Mouse (Mus musculus) heart, adult 11 months (tissue): Measurements from ENCODE around the gene Axin1.
"Not testable (repeated sequence)": the region's sequence is repeated elsewhere in the genome, so short reads cannot be mapped to it uniquely, and the experiment has no call there.

ENCODE experiments used
- DNase-seq: peaks from one replicate; pipeline ENCODE4 v3.0.0; 2022

Axin1 gene

GRCm38 (mm10) chr17:26138239-26138836 lies at the start of gene Axin1:
Gene Axin1 (plus strand): TSS chr17:26138688.
- DNase-seq = peak; percentile 100

GRCm38 (mm10) chr17:26089905-26090632 lies 48.4 kb upstream of the Axin1 start, which contains the start of gene Decr2:
Gene Decr2 (minus strand): TSS chr17:26090337.
- DNase-seq = peak; percentile 99

- no peak for DNase-seq
Observed at GRCm38 (mm10) chr17:26094531-26095110, 43.9 kb upstream of the Axin1 start.

GRCm38 (mm10) chr17:26095121-26095740 lies 43.3 kb upstream of the Axin1 start, which contains the start of gene Nme4:
Gene Nme4 (minus strand): TSS chr17:26095602.
- peak; percentile 94 for DNase-seq

GRCm38 (mm10) chr17:26098461-26098860 lies 40.0 kb upstream of the Axin1 start:
- DNase-seq = peak; percentile 87

GRCm38 (mm10) chr17:26099316-26099715 lies 39.2 kb upstream of the Axin1 start:
- DNase-seq = peak; percentile 89

- peak; percentile 87 for DNase-seq
Observed at GRCm38 (mm10) chr17:26100166-26100565, 38.3 kb upstream of the Axin1 start.

- peak; percentile 96 for DNase-seq
Observed at GRCm38 (mm10) chr17:26101478-26101877, 37.0 kb upstream of the Axin1 start.

- no peak for DNase-seq
Observed at GRCm38 (mm10) chr17:26105619-26106018, 32.9 kb upstream of the Axin1 start.

- no peak for DNase-seq
Observed at GRCm38 (mm10) chr17:26110156-26110555, 28.3 kb upstream of the Axin1 start.

- no peak for DNase-seq
Observed at GRCm38 (mm10) chr17:26111024-26111423, 27.5 kb upstream of the Axin1 start.

- peak; percentile 75 for DNase-seq
Observed at GRCm38 (mm10) chr17:26111722-26112121, 26.8 kb upstream of the Axin1 start.

GRCm38 (mm10) chr17:26112751-26113150 lies 25.7 kb upstream of the Axin1 start:
- DNase-seq = no peak

GRCm38 (mm10) chr17:26113181-26113948 lies 25.1 kb upstream of the Axin1 start, which contains the start of gene Tmem8:
Gene Tmem8 (plus strand): TSS chr17:26113299.
- DNase-seq = peak; percentile 97

- DNase-seq = no peak
Observed at GRCm38 (mm10) chr17:26114061-26114460, 24.4 kb upstream of the Axin1 start.

GRCm38 (mm10) chr17:26114461-26114860 lies 24.0 kb upstream of the Axin1 start:
- not testable (repeated sequence) for DNase-seq

GRCm38 (mm10) chr17:26115205-26115898 lies 23.1 kb upstream of the Axin1 start:
- DNase-seq = peak; percentile 68

GRCm38 (mm10) chr17:26115956-26116487 lies 22.5 kb upstream of the Axin1 start:
- DNase-seq = no peak

GRCm38 (mm10) chr17:26116503-26117258 lies 21.8 kb upstream of the Axin1 start:
- no peak for DNase-seq

GRCm38 (mm10) chr17:26119766-26120710 lies 18.4 kb upstream of the Axin1 start:
- peak; percentile 91 for DNase-seq
